Mouse (Mus musculus): ENCODE data around the gene Pik3c2g. TPM values are rescaled to one million over a fixed set of nuclear protein-coding genes. Genes with fewer than 3 reads are reported as not detected.
"Not testable (repeated sequence)": the region's sequence is repeated elsewhere in the genome, so short reads cannot be mapped to it uniquely, and the experiment has no call there.

The Pik3c2g gene
- total and polyA plus RNA-seq, 3 experiments: 0.27 TPM; not detected in 2

DNA sequence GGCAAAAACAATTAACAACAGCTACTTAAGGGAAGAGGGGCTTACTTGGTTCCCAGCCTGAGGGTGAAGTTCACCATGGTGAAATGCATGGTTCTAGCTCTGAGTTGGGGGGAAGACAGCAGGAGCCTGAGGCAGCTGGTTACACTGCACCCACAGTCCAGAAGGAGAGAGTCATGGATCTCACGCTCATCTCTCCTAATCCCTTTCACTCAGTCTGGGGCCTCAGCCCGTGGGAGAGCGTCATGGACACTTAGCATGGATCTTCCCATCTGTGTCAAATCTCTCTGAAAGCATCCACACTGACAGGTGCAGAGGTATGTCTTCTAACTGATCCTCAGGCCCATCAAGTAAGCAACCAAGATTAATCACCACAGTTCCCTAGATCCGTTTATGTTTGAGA is 320.1 kb downstream of the Pik3c2g start:
- no peaks in the 10 kb centered on the region for H3K27me3 ChIP-seq (ENCODE audit: insufficient read depth, low read length)
- no peak for ATAC-seq (ENCODE audit: extremely low read depth, insufficient number of reproducible peaks, low FRiP score, poor library complexity, severe bottlenecking)
- H3K4me3 ChIP-seq (ENCODE audit: low read depth, low read length): no peak overlapping the region
- no peaks in the 10 kb centered on the region for H3K36me3 ChIP-seq (replicated peaks)
- TF ChIP-seq CTCF (IDR thresholded peaks at IDR 0.05; ENCODE audit: low read depth, low read length) (no peak), POLR2AphosphoS5 (IDR thresholded peaks at IDR 0.05; ENCODE audit: insufficient replicate concordance, low read depth, low read length) (no peak), GATA2 (IDR thresholded peaks at IDR 0.05; ENCODE audit: borderline replicate concordance, low read depth, low read length) (no peak), TAL1 (conservative IDR thresholded peaks at IDR 0.05; ENCODE audit: low read depth, low read length) (no peak), GATA1 (IDR thresholded peaks at IDR 0.05; ENCODE audit: borderline replicate concordance, low read length) (no peak)
- H3K9me3 ChIP-seq (replicated peaks): peaks cover 5% of the 10 kb centered on the region
- no peak for DNase-seq (ENCODE audit: low spot score)
- no peaks in the 10 kb centered on the region for H3K4me1 ChIP-seq (ENCODE audit: insufficient read depth, low read depth, low read length)

DNA sequence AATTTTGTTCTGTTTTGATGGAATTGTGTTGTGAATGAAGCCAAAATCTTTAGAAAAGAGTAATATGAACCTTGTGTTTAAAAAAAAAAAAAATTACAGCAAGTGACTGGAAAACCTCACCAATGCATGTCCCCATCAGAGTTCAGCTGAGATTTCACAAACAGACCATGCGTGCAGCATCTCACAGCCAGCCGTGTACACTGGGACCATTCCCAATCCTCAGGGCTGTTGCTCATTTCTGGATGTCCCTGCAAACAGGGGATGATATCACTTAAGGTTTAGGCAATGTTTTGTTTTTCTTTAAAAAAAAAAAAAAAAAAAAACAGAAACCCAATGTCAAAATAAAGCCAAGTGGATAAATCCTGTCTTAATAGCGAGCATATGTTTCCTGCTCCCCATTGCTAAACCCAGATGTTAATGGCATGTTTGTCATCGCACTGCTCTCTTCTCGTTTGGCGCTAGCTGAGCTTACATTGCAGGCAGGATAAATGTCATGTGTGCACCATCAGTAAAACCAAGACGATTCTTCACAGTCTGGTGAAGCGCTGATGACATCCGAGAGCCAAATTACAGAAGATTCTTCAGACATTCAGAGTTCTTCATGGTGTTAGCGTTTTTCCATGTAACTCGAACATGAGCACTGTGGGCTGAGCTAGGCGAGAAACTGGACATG is 322.1 kb downstream of the Pik3c2g start:
- DNase-seq (ENCODE audit: low spot score) (no peak), ATAC-seq (ENCODE audit: extremely low read depth, insufficient number of reproducible peaks, low FRiP score, poor library complexity, severe bottlenecking) (no peak)
- Histone ChIP-seq H3K4me1 (ENCODE audit: insufficient read depth, low read depth, low read length) (no peaks in the 10 kb centered on the region), H3K27me3 (ENCODE audit: insufficient read depth, low read length) (no peaks in the 10 kb centered on the region), H3K4me3 (ENCODE audit: low read depth, low read length) (no peak overlapping the region), H3K36me3 (replicated peaks) (no peaks in the 10 kb centered on the region), H3K9me3 (replicated peaks) (peaks cover 6% of the 10 kb centered on the region)
- TF ChIP-seq TAL1 (conservative IDR thresholded peaks at IDR 0.05; ENCODE audit: low read depth, low read length) (no peak), CTCF (IDR thresholded peaks at IDR 0.05; ENCODE audit: low read depth, low read length) (no peak), GATA1 (IDR thresholded peaks at IDR 0.05; ENCODE audit: borderline replicate concordance, low read length) (no peak), POLR2AphosphoS5 (IDR thresholded peaks at IDR 0.05; ENCODE audit: insufficient replicate concordance, low read depth, low read length) (no peak), GATA2 (IDR thresholded peaks at IDR 0.05; ENCODE audit: borderline replicate concordance, low read depth, low read length) (no peak)

DNA sequence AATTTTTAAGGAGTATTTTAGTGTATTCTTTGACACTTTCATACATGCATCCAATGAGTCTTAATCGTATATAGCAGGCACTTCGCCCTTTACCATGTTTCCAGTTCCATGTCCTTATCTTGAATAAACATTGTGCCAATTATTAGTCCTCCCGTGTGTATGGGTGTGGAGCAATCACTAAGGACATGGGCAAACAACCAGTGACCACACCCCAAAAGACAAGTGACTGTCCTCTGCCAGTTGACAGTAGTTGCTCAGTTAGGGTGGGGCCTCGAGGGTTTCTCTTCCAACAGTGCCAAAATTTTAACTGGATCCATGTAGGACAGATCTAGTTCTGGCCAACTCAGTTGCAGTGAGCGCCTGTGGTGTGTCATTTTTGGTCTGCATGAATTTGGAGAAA is 341.7 kb downstream of the Pik3c2g start:
- ATAC-seq (ENCODE audit: extremely low read depth, insufficient number of reproducible peaks, low FRiP score, poor library complexity, severe bottlenecking): no peak
- no peak for TF ChIP-seq GATA2 (IDR thresholded peaks at IDR 0.05; ENCODE audit: borderline replicate concordance, low read depth, low read length)
- no peak for TF ChIP-seq POLR2AphosphoS5 (IDR thresholded peaks at IDR 0.05; ENCODE audit: insufficient replicate concordance, low read depth, low read length)
- no peak for TF ChIP-seq GATA1 (IDR thresholded peaks at IDR 0.05; ENCODE audit: borderline replicate concordance, low read length)
- no peak for TF ChIP-seq TAL1 (conservative IDR thresholded peaks at IDR 0.05; ENCODE audit: low read depth, low read length)
- no peak for TF ChIP-seq CTCF (IDR thresholded peaks at IDR 0.05; ENCODE audit: low read depth, low read length)
- Histone ChIP-seq H3K9me3 (replicated peaks) (peaks cover 2% of the 10 kb centered on the region; the same call in 1 of the 2 replicates), H3K4me1 (ENCODE audit: insufficient read depth, low read depth, low read length) (no peaks in the 10 kb centered on the region), H3K4me3 (ENCODE audit: low read depth, low read length) (no peak overlapping the region), H3K27me3 (ENCODE audit: insufficient read depth, low read length) (no peaks in the 10 kb centered on the region), H3K36me3 (replicated peaks) (no peaks in the 10 kb centered on the region)
- DNase-seq (ENCODE audit: low spot score): no peak

DNA sequence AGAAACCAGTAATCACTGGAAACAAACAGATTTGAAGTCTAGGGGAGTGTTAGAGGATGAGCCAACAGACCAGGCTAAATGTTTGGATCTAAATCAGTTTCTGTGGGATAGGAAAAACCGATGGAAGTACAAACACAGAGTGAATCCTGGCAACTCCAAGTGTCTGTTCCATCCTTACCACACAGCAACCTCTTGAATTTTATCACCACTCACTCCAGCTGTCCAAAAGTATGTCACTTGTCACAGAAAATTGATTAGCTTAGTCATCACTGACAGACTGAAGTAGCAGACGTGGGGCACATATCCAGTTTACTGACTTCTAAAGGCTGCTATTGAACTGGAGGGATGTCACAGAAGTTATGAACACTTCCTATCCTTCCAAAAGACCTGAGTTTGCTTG is 347.8 kb downstream of the Pik3c2g start:
- no peak for ATAC-seq (ENCODE audit: extremely low read depth, insufficient number of reproducible peaks, low FRiP score, poor library complexity, severe bottlenecking)
- H3K36me3 ChIP-seq (replicated peaks): no peaks in the 10 kb centered on the region
- no peak overlapping the region for H3K4me3 ChIP-seq (ENCODE audit: low read depth, low read length)
- no peaks in the 10 kb centered on the region for H3K27me3 ChIP-seq (ENCODE audit: insufficient read depth, low read length)
- no peaks in the 10 kb centered on the region for H3K4me1 ChIP-seq (ENCODE audit: insufficient read depth, low read depth, low read length)
- no peak for DNase-seq (ENCODE audit: low spot score)
- peaks cover 6% of the 10 kb centered on the region; the same call in 1 of the 2 replicates for H3K9me3 ChIP-seq (replicated peaks)
- no peak for TF ChIP-seq GATA1 (IDR thresholded peaks at IDR 0.05; ENCODE audit: borderline replicate concordance, low read length)

DNA sequence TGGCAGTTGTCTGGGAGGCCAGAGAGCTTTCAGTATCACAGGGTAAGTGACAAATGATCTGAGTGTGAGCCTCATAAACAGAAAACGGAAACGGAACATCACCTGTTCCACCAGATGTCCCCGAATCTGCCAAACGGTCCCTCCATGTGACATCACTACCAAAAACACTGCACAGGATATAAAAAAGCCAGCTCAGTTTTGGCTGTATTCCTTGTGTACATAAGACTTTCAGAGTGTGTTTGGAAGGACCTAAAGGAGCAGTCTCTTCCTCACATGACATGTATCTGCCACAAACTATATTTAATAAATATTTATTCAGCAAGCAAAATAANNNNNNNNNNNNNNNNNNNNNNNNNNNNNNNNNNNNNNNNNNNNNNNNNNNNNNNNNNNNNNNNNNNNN is 350.6 kb downstream of the Pik3c2g start:
- not testable (repeated sequence) for DNase-seq (ENCODE audit: low spot score); ATAC-seq (ENCODE audit: extremely low read depth, insufficient number of reproducible peaks, low FRiP score, poor library complexity, severe bottlenecking)

DNA sequence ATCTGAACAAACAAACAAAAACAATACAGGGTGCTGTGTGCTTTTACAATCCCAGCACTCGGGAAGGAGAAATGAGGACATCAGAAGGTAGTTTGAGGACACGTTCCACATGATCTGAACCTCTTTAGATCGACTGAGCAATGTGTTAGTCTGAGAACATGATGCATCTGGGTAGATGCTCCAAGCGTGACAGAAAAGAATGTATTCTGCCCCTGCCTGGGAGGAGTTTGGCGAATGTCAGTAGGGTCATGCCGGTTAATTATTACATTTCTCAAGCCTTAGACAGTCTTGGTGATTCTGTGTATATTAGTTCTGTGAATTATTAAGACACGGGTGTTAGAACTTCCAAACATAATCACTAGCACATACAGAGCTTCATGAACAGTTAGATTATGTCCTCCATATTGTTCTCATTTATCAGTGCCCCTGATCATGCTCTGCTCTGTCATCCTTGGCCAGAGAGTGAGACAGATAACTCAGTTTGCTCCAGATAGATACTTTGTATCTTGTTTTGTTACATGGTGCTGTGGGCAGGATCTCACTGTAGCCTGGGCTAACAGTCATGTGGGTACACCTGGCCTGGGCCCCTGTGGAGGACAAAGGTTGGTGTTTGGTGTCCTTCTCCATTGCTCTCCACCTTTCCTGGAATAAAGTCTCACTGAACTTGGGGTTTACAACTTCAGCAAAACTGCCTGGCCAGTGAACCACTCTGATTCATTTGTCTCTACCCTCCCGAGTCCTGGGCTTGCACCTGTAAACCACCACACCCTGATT is 360.3 kb downstream of the Pik3c2g start:
- ATAC-seq (ENCODE audit: extremely low read depth, insufficient number of reproducible peaks, low FRiP score, poor library complexity, severe bottlenecking) (no peak), DNase-seq (ENCODE audit: low spot score) (no peak)
- H3K9me3 ChIP-seq (replicated peaks): peaks cover 11% of the 10 kb centered on the region
- TF ChIP-seq GATA2 (IDR thresholded peaks at IDR 0.05; ENCODE audit: borderline replicate concordance, low read depth, low read length) (no peak), TAL1 (conservative IDR thresholded peaks at IDR 0.05; ENCODE audit: low read depth, low read length) (no peak), GATA1 (IDR thresholded peaks at IDR 0.05; ENCODE audit: borderline replicate concordance, low read length) (no peak), POLR2AphosphoS5 (IDR thresholded peaks at IDR 0.05; ENCODE audit: insufficient replicate concordance, low read depth, low read length) (no peak), CTCF (IDR thresholded peaks at IDR 0.05; ENCODE audit: low read depth, low read length) (no peak)
- H3K4me1 ChIP-seq (ENCODE audit: insufficient read depth, low read depth, low read length): no peaks in the 10 kb centered on the region
- no peaks in the 10 kb centered on the region for H3K27me3 ChIP-seq (ENCODE audit: insufficient read depth, low read length)
- H3K4me3 ChIP-seq (ENCODE audit: low read depth, low read length): no peak overlapping the region
- H3K36me3 ChIP-seq (replicated peaks): no peaks in the 10 kb centered on the region

More for the DNA sequence above, 350.6 kb downstream of the Pik3c2g start:
- not testable (repeated sequence) for H3K4me1 ChIP-seq (ENCODE audit: insufficient read depth, low read depth, low read length); H3K4me3 ChIP-seq (ENCODE audit: low read depth, low read length); H3K27me3 ChIP-seq (ENCODE audit: insufficient read depth, low read length); H3K9me3 ChIP-seq (replicated peaks); H3K36me3 ChIP-seq (replicated peaks)

All from G1E (cell line).